Mouse (Mus musculus): ENCODE results near the gene Insyn1. TPM values are rescaled to one million over a fixed set of nuclear protein-coding genes. Genes with fewer than 3 reads are reported as not detected.

Gene Insyn1
- polyA plus RNA-seq, 1 experiment from 2014 or later, result not detected

DNA sequence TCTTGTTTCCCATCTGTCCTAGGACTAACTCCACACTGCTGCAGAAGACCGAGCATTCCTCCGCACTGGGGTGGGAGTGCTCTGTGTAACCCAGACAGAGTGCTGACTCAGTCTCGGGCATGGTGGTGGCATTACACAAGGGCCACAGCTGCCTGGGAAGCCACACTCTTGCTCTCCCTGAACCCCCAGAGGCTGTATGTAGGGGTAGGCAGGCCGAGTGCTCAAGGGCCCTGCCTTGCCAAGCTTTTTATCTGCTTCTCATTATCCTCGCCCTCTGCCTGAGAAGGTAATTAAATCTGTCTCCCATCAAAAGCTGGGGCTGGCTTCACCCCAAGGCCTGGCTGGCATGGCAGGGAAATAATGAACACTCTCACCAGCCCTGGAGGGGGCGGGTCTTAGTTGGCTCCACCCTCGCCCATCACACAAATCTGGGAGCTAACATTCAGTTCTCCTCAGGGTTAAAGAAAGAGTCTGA lies 30.9 kb upstream of the Insyn1 start:
- Histone ChIP-seq H3K36me3 (ENCODE audit: inconsistent target) (no peaks in the 10 kb centered on the region), H3K27ac (no peak overlapping the region), H3K4me3 (ENCODE audit: inconsistent target) (no peak overlapping the region), H3K79me2 (ENCODE audit: inconsistent target) (no peaks in the 10 kb centered on the region)
- 70% methylated on average over 7 of the region's 7 CpGs for WGBS (ENCODE audit: missing documents)

DNA sequence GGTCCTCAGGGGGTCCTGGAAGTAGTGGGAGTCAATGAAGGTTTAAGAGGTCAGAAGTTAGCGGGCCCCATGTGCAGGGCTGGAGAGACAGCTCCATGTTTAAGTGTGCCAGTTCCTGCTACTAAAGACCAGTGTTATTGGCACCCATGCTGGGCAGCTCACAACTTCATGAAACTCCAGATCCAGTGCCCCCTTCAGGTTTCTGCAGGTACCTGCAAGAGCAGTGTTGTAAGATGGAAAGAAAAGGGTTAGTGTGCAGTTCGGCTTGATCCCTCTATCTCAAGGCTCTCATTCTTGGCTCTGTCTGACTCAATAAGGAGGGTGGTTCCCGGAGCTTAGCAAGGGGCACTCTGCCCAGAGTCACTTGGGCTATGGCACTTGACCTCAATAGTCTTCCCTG lies 30.1 kb upstream of the Insyn1 start:
- Histone ChIP-seq H3K36me3 (ENCODE audit: inconsistent target) (no peaks in the 10 kb centered on the region), H3K79me2 (ENCODE audit: inconsistent target) (no peaks in the 10 kb centered on the region), H3K27ac (no peak overlapping the region), H3K4me3 (ENCODE audit: inconsistent target) (no peak overlapping the region)
- 88% methylated on average over 3 of the region's 3 CpGs for WGBS (ENCODE audit: missing documents)

DNA sequence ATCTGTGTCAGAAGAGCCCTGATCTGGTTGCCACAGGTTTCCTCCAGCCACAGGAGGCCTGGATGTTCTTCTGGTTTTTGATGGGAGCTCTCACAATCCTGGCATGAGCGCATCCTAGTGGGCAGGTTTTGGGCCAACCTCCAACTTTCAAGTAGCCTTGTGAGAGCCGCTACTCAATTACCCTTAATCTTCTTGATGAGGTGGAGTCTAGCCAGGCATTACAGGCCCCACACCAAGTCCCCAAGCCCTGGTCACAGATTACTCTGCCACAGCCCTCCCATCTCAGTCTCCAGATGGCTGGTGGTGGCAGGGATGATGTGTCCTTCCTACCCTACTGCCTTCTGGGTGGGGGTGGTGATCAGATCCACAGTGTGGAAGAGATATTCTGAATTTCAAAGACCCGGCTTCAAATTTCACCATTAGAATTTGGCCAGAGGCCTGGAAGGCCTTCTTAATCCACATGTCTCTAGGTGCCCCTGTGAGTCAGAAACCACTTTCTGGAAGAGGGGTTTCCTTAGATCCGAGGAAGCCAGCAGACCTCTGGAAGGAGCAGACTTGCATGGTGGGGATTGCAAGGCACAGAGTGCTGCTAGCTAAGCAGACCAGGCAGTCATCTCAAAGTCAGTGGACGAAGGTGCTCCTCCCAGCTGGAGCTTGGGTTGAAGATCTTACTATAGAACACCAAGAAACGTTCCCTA lies 29.4 kb upstream of the Insyn1 start:
- Histone ChIP-seq H3K4me3 (ENCODE audit: inconsistent target) (no peak overlapping the region), H3K36me3 (ENCODE audit: inconsistent target) (no peaks in the 10 kb centered on the region), H3K27ac (no peak overlapping the region), H3K79me2 (ENCODE audit: inconsistent target) (no peaks in the 10 kb centered on the region)
- WGBS (ENCODE audit: missing documents), result 86% methylated on average over 6 of the region's 6 CpGs

DNA sequence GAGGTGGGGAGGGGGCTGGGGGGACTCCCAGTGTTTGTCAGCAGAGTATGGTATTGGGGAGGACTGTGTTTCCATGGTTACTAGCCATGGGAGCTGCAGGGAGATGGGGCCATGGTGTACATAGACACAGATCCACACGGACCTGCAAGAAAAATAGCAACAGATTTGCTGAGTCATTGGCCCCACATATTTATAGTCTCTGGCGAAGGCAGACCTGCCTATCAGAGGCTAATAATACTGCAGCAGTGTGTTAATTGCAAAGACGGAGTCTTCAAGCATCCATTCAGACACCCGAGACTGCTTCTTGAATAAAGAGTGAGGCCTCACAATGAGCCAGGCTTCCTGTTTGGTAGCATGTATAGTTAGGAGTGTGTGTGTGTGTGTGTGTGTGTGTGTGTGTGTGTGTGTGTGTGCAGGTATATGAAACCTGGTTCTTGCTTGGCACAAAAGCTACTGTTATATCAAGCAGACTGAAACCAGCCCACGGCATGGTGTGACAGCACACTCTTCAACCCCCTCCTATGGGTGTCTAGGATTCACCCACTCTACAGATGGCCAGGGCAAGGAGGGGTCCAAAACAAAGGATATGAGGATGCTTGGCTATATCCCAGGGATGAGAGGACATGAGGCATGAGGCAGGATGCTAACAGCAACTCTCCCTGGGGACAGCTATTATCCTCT lies 20.9 kb upstream of the Insyn1 start:
- no peaks in the 10 kb centered on the region for H3K36me3 ChIP-seq (ENCODE audit: inconsistent target)
- no peak overlapping the region for H3K4me3 ChIP-seq (ENCODE audit: inconsistent target)
- 52% methylated on average over 5 of the region's 5 CpGs for whole genome bisulfite sequencing (ENCODE audit: missing documents)
- H3K27ac ChIP-seq, result no peak overlapping the region
- no peaks in the 10 kb centered on the region for H3K79me2 ChIP-seq (ENCODE audit: inconsistent target)

DNA sequence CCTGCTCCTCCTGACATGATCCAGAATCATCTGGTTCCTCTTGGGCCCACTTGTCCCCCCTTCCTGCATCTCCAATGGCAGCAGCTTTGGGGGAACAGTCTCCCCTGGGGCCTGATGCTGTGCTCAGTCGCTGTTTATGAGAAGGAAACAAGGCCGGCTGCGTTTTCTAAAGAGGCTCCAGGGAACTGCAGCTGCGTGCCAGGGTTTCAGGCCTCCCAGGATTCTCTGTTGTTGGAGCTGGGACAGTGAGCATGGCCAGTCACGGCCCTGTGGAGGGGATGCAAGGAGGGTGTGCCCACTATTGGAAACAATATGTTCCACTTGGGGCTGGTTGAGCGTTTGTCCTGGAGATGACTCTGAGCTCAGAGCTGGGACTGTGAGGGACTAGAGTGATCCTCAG lies 17.9 kb upstream of the Insyn1 start:
- Histone ChIP-seq H3K36me3 (ENCODE audit: inconsistent target) (no peaks in the 10 kb centered on the region), H3K4me3 (ENCODE audit: inconsistent target) (no peak overlapping the region), H3K79me2 (ENCODE audit: inconsistent target) (no peaks in the 10 kb centered on the region), H3K27ac (no peak overlapping the region)
- 89% methylated on average over 6 of the region's 6 CpGs for WGBS (ENCODE audit: missing documents)

DNA sequence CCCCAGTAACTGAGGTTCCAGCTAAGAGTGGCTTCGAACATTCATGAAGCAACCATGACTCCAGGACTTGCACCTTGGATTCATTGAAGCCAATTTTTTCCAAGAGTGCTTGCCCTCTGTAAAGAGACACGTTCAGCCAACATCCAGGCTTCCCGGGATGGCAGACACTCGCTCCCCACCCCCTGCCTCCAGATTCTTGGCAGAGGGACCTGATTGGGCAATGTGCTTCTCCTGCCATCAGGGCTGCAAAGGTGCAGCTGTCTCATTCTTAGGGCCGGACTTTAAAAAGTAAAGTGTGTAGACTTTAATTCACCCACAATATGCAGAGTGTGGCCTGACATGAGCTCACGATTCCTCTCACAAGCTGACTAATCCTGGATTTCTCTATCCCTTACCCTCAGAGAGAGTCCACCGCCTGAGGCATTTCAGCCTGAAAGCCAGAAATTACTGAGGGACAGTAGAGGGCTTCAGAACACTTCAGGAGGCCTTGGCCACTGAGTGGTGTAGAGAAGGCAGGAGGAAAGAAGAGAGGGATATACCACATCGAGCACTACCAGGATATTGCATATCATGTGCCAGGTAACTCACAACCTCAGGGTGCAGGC lies 15.1 kb upstream of the Insyn1 start:
- no peaks in the 10 kb centered on the region for H3K79me2 ChIP-seq (ENCODE audit: inconsistent target)
- no peaks in the 10 kb centered on the region for H3K36me3 ChIP-seq (ENCODE audit: inconsistent target)
- no peak overlapping the region for H3K4me3 ChIP-seq (ENCODE audit: inconsistent target)
- H3K27ac ChIP-seq, result no peak overlapping the region
- 91% methylated on average over 8 of the region's 8 CpGs for WGBS (ENCODE audit: missing documents)

DNA sequence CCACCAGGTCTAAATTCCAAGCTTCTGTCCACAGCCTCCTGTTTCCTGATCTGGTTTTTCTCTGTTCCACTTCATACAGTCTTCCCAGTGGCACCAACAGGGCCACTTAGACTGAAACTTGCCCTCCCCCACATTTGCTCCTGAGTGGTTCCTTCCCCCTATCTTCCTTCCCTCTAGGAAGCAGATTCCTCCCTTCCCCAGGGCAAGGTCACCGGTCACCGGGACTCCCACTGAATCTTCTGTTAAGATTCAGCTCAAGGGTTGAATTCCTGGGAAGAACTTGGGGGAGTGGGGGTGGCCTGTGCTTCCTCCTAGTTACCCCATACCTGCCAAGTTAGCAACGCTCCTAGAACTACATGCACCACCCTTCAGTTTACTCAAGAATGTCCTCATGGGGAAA lies 1.3 kb upstream of the Insyn1 start:
- 48% methylated on average over 3 of the region's 3 CpGs for WGBS (ENCODE audit: missing documents)
- H3K36me3 ChIP-seq (ENCODE audit: inconsistent target), result no peaks in the 10 kb centered on the region

DNA sequence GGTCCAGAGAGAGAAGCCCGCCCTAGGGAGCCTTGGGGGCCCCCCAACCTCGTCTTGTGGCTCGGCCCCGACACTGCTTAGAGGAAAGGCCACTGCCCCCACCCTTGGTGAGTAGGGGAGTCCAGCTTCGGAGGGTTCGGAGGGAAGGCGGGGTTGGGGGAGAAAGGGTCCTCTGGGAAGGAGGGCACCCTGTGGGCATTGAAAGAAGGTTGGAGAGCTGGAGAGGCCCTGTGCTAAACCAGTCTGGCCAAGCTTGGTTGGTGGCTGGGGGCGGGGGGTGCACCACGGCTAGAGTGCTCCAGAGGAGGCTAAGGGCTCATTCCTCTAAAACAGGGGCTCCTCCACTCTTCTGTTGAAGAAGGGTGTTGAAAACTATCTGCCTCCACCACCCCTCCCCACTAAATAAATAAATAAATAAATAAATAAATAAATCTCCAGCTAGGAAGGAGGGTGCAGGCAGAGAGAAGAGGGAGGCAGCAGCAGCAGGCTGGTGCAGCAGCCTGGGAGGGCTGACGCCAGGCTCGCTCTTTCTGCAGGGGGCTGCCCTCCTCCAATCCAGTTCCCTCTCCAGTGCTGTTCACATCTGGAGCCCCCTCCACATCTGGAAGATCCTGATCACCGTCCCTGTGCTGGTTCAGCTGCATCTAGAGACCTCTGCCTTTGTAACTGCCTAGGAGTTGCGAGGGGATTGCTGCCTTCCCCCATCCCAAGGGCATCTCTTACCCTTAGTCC lies 896 bp downstream of the Insyn1 start:
- WGBS (ENCODE audit: missing documents), result 36% methylated on average over 13 of the region's 13 CpGs
- Histone ChIP-seq H3K27ac (no peak overlapping the region), H3K4me3 (ENCODE audit: inconsistent target) (no peak overlapping the region), H3K79me2 (ENCODE audit: inconsistent target) (no peaks in the 10 kb centered on the region), H3K36me3 (ENCODE audit: inconsistent target) (no peaks in the 10 kb centered on the region)

More for the DNA sequence above, 1.3 kb upstream of the Insyn1 start:
- Histone ChIP-seq H3K79me2 (ENCODE audit: inconsistent target) (no peaks in the 10 kb centered on the region), H3K27ac (no peak overlapping the region), H3K4me3 (ENCODE audit: inconsistent target) (no peak overlapping the region)

DNA sequence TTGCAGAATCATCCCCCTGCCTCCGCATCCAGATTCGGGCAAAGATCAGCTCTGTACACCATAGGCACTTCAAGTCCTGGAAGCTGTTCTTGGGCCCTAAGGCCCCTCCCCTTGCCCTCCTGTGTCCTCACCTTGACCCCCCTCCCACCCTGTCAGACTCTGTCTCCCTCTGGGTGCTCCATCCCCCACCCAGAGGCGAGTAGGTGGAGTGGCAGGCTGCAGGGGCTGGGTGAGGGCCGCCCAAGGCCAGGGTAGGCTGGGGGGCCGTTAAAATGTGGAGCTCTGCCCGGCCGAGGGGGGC lies 1.4 kb downstream of the Insyn1 start:
- no peaks in the 10 kb centered on the region for H3K79me2 ChIP-seq (ENCODE audit: inconsistent target)
- no peaks in the 10 kb centered on the region for H3K36me3 ChIP-seq (ENCODE audit: inconsistent target)
- no peak overlapping the region for H3K4me3 ChIP-seq (ENCODE audit: inconsistent target)
- whole genome bisulfite sequencing (ENCODE audit: missing documents), result 67% methylated on average over 7 of the region's 7 CpGs
- H3K27ac ChIP-seq, result no peak overlapping the region

DNA sequence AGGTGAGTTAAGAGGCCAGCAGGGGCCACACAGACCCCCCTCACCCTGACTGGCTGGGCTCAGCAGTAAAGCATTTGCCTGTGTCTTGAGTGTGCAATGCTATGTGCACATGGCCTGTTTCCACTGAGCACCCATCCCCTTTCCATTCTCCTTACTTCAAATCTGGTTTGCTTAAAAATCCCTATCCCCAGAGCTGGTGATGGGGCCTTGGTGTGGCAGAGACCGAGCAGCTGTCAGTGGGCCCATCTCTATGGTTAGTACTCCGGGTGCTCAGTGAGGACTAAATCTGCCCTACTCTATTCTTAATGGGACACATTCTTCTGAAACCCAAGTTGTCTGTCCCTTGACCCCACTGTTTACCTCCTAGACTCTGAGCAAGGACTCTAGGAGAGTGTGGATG lies 2.0 kb downstream of the Insyn1 start:
- 96% methylated on average over 2 of the region's 2 CpGs for WGBS (ENCODE audit: missing documents)
- H3K79me2 ChIP-seq (ENCODE audit: inconsistent target), result no peaks in the 10 kb centered on the region

DNA sequence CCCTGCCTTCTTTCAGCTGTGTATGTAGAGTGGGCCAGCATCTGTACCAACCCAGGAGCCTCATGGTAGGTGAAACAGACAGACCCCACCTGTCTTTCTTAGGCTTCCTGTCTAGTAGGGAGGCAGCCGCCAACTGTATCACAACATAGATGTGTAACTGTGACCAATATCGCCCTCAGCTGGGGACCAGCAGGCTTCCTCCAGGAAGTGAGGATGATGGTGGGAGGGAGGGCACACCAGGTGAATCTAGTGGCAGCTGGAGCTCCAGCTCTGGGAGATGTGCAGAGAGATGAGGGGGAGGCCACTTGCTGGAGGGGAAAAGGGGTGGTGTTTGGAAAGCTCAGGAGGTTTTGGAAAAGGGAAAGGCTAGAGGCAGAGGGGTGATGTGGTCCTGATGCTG lies 6.6 kb downstream of the Insyn1 start:
- Histone ChIP-seq H3K36me3 (ENCODE audit: inconsistent target) (no peaks in the 10 kb centered on the region), H3K4me3 (ENCODE audit: inconsistent target) (no peak overlapping the region), H3K79me2 (ENCODE audit: inconsistent target) (no peaks in the 10 kb centered on the region), H3K27ac (no peak overlapping the region)
- WGBS (ENCODE audit: missing documents), result 61% methylated on average over 2 of the region's 2 CpGs

More for the DNA sequence above, 2.0 kb downstream of the Insyn1 start:
- Histone ChIP-seq H3K4me3 (ENCODE audit: inconsistent target) (no peak overlapping the region), H3K36me3 (ENCODE audit: inconsistent target) (no peaks in the 10 kb centered on the region), H3K27ac (no peak overlapping the region)

DNA sequence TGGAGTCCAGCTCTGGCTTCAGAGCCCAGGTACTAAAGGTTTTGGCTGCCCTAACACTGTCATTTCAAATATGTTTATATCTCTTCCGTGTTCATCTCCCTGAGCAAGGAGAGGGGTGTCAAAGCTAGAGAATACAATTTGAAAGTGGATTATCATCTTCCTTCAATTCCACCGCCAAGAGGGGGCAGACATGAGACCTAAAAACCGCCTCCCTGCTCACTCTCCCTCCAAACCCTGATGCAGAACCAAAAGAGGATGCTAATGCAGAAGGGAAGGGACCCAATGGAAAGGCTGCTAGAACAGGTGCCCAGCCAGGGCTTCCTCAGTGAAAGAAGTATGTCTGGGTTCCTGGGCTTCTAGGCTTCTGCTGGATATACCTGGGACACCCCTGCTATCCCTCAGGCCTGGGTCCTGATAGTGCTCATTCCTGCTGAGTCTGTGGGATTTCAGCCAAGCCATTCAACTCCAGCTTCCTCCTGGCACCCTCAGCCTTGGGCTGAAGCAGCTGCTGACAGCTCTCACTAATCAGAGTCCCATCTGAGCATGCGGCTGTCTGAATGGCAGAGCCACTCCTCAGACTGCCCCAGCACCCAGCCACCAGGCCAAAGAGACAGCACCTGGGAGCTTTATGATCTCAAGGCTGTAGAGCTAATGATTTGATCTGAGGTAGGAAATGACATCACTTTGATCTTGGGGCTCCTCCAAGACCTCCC lies 8.2 kb downstream of the Insyn1 start:
- H3K36me3 ChIP-seq (ENCODE audit: inconsistent target), result no peaks in the 10 kb centered on the region
- WGBS (ENCODE audit: missing documents), result 23% methylated on average over 4 of the region's 4 CpGs
- H3K79me2 ChIP-seq (ENCODE audit: inconsistent target), result no peaks in the 10 kb centered on the region
- no peak overlapping the region for H3K27ac ChIP-seq
- no peak overlapping the region for H3K4me3 ChIP-seq (ENCODE audit: inconsistent target)

DNA sequence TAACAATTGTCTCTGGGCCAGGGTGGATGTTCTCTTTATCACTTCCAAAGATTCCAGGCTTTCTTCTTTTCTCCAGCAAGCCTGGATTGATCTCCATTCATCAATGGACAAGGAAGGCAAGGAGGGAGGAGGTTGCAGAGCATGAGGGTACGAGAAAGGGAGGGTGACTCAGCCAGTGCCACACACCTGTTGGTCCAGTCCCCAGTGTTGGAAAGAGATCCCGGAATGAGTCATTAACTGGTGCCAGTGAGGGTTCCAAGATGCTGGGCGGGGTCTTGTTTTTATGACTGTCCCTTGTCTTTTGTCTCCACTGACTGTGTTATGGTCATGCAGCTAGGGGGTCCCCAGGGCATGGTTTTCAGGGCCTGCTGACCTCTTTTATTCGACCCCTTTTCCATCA lies 9.5 kb downstream of the Insyn1 start:
- H3K36me3 ChIP-seq (ENCODE audit: inconsistent target), result no peaks in the 10 kb centered on the region
- H3K27ac ChIP-seq, result no peak overlapping the region
- no peak overlapping the region for H3K4me3 ChIP-seq (ENCODE audit: inconsistent target)
- no peaks in the 10 kb centered on the region for H3K79me2 ChIP-seq (ENCODE audit: inconsistent target)
- WGBS (ENCODE audit: missing documents), result 87% methylated on average over 4 of the region's 4 CpGs

DNA sequence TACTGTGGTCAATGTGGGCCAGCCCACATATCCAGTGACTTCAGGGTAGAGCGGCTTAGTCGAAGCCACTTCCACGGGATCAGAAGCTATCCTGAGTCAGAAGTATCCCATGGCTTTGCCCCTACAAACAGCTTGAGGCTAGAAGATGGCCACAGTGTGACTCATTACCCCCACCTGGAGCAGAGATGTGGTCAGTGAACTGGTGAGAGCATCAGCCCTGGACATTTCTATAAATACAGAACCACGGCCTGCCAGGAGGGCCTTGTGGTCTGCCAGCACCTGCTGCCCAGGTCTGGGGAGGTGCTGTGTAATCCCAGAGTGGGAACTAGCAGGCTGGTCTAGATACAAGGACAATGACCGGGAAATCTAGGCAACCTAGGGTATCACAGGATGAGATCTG lies 12.5 kb downstream of the Insyn1 start:
- Histone ChIP-seq H3K4me3 (ENCODE audit: inconsistent target) (no peak overlapping the region), H3K36me3 (ENCODE audit: inconsistent target) (no peaks in the 10 kb centered on the region)
- 82% methylated on average over 5 of the region's 5 CpGs for WGBS (ENCODE audit: missing documents)

More for the DNA sequence above, 12.5 kb downstream of the Insyn1 start:
- Histone ChIP-seq H3K27ac (no peak overlapping the region), H3K79me2 (ENCODE audit: inconsistent target) (no peaks in the 10 kb centered on the region)
